Mouse (Mus musculus) heart, adult 2 months (tissue): ENCODE measurements around the gene Rcc2. TPM values are rescaled to one million over a fixed set of nuclear protein-coding genes. Genes with fewer than 3 reads are reported as not detected.

ENCODE experiments used
- DNase-seq, 2 experiments: peaks; one replicate each; pipeline ENCODE4 v3.0.0; 2021
- H3K27ac ChIP-seq: fragments of 200-600 bp; 2 replicates; pipeline ENCODE4 v1.8.1; 2022
- H3K27me3 ChIP-seq: fragments of 200-500 bp; 2 replicates; pipeline ENCODE4 v1.6.1; 2012; ENCODE audit warnings: mild to moderate bottlenecking, low read length, inconsistent platforms, mixed read lengths; ENCODE audit not compliant: control insufficient read depth, insufficient read depth
- H3K36me3 ChIP-seq: fragments of 200-500 bp; 2 replicates; pipeline ENCODE4 v1.6.1; 2012; ENCODE audit warnings: low read length, inconsistent platforms; ENCODE audit not compliant: control insufficient read depth, insufficient read depth
- H3K4me1 ChIP-seq: fragments of 200-500 bp; 2 replicates; pipeline ENCODE4 v1.6.1; 2011; ENCODE audit warnings: low read length; ENCODE audit not compliant: control insufficient read depth, insufficient read depth
- H3K4me3 ChIP-seq: fragments of 200-600 bp; 2 replicates; pipeline ENCODE4 v1.8.1; 2022
- H3K79me2 ChIP-seq: fragments of 200-500 bp; replicated peaks from 2 replicates; pipeline ENCODE4 v1.6.1; 2012; ENCODE audit warnings: mild to moderate bottlenecking, inconsistent platforms, low read length, moderate library complexity, mixed read lengths; ENCODE audit not compliant: control insufficient read depth, insufficient read depth
- H3K9ac ChIP-seq: fragments of 200-500 bp; 2 replicates; pipeline ENCODE4 v1.6.1; 2012; ENCODE audit warnings: low read depth, mild to moderate bottlenecking, control low read depth, inconsistent platforms, low read length, mixed read lengths
- CTCF ChIP-seq: fragments of 200-600 bp; IDR thresholded peaks from 2 replicates; pipeline ENCODE4 v1.8.1; 2022; ENCODE audit warnings: antibody characterized with exemption, mild to moderate bottlenecking, moderate library complexity
- EP300 ChIP-seq: fragments of 200-500 bp; IDR thresholded peaks from 2 replicates; pipeline ENCODE4 v1.6.1; 2011; ENCODE audit warnings: low read depth, low read length, control low read depth; ENCODE audit not compliant: insufficient read depth
- POLR2A ChIP-seq: fragments of 200-500 bp; IDR thresholded peaks from 2 replicates; pipeline ENCODE4 v1.6.1; 2011; ENCODE audit warnings: mild to moderate bottlenecking, low read depth, low read length, control low read depth; ENCODE audit not compliant: insufficient read depth
- WGBS: fragments of 180-500 bp; shearing (Covaris S2); methylation state at CpG from one replicate; pipeline ENCODE4 v1.1.7; 2018; 5-methylcytosine and 5-hydroxymethylcytosine counted together
- intact Hi-C: fragments of 180-260 bp; cut with DNase I; formaldehyde crosslinking; loops from one replicate; pipeline ENCODE4 v1.15.1; 2025
- long read RNA-seq: library from polyadenylated mRNA; stranded (forward); transcript quantifications from one replicate; pipeline ENCODE4 v2.0.0, GENCODE M21; 2021
- polyA plus RNA-seq: library from polyadenylated mRNA; depleted of rRNA; stranded (reverse); fragments of >200 nt; gene quantifications from 2 replicates; pipeline ENCODE4 v1.2.3, GENCODE M21; 2012; rRNA removed
- total RNA-seq, 2 experiments: library from RNA; stranded (reverse); gene quantifications; 2 replicates each; pipeline ENCODE4 v1.2.3; 2021

Rcc2 gene
- total RNA-seq (10 to 100 TPM; 13.7 to 14.2 TPM), polyA plus RNA-seq (12.4 and 14.1 TPM in 2 replicates)
- long read RNA-seq, partial matches to known transcripts: 8 of 12 reads
- long read RNA-seq, other reads (novel, unspliced or antisense): 0 of 12 reads

GRCm38 (mm10) chr4:140700269-140701018, at the start of gene Rcc2:
Gene Rcc2, plus strand, starts transcription at chr4:140700541.
- peak within 1 kb of the TSS; percentile 71 for H3K9ac ChIP-seq
- 10% methylated on average over 20 of the region's 20 CpGs for WGBS

GRCm38 (mm10) chr4:140653835-140654583, 46.3 kb upstream of the Rcc2 start:
- Histone ChIP-seq H3K27ac (no peak overlapping the region), H3K4me1 (peaks cover 1% of the 10 kb centered on the region; the same call in 1 of the 2 replicates), H3K27me3 (no peaks in the 10 kb centered on the region), H3K36me3 (no peaks in the 10 kb centered on the region), H3K79me2 (no peaks in the 10 kb centered on the region), H3K9ac (no peak overlapping the region), H3K4me3 (no peak overlapping the region)
- TF ChIP-seq CTCF: no peak
- no peak for TF ChIP-seq EP300
- no peak for TF ChIP-seq POLR2A
- WGBS: 38% methylated on average over 14 of the region's 14 CpGs
- intact Hi-C loops: no loop called here
- DNase-seq: no peak

More at GRCm38 (mm10) chr4:140700269-140701018, at the start of gene Rcc2:
- TF ChIP-seq POLR2A: no peak
- TF ChIP-seq CTCF: no peak
- no peak for TF ChIP-seq EP300
- peak within 1 kb of the TSS; percentile 90 for H3K4me3 ChIP-seq
- H3K79me2 ChIP-seq: no peaks in the 10 kb centered on the region
- intact Hi-C loops: loop anchor here (1.0 kb wide), 1 partner anchor 38 kb away; no protein-coding TSS in a partner anchor
- peaks cover 5% of the 10 kb centered on the region for H3K4me1 ChIP-seq
- H3K27ac ChIP-seq: peak within 1 kb of the TSS; percentile 77
- H3K27me3 ChIP-seq: no peaks in the 10 kb centered on the region
- H3K36me3 ChIP-seq: no peaks in the 10 kb centered on the region
- DNase-seq: no peak

GRCm38 (mm10) chr4:140654798-140655197, 45.5 kb upstream of the Rcc2 start:
- intact Hi-C loops: loop anchor here (5.0 kb wide), 1 partner anchor 37 kb away; no protein-coding TSS in a partner anchor
- 55% methylated on average over 8 of the region's 8 CpGs for WGBS
- Histone ChIP-seq H3K4me1 (peaks cover 1% of the 10 kb centered on the region; the same call in 1 of the 2 replicates), H3K9ac (no peak overlapping the region), H3K27ac (no peak overlapping the region), H3K36me3 (no peaks in the 10 kb centered on the region), H3K79me2 (no peaks in the 10 kb centered on the region), H3K27me3 (no peaks in the 10 kb centered on the region), H3K4me3 (no peak overlapping the region)
- TF ChIP-seq CTCF (no peak), POLR2A (no peak), EP300 (no peak)
- DNase-seq: no peak

- no peaks in the 10 kb centered on the region for H3K27me3 ChIP-seq
- 79% methylated on average over 8 of the region's 8 CpGs for WGBS
- H3K4me1 ChIP-seq: peaks cover 1% of the 10 kb centered on the region; the same call in 1 of the 2 replicates
- H3K36me3 ChIP-seq: no peaks in the 10 kb centered on the region
- H3K9ac ChIP-seq: no peak overlapping the region
- intact Hi-C loops: loop anchor here (5.0 kb wide), 1 partner anchor 39 kb away; no protein-coding TSS in a partner anchor
- DNase-seq: no peak
- no peak overlapping the region; the same call in 1 of the 2 replicates for H3K27ac ChIP-seq
- no peak overlapping the region for H3K4me3 ChIP-seq
- TF ChIP-seq POLR2A (no peak), EP300 (no peak), CTCF (no peak)
- no peaks in the 10 kb centered on the region for H3K79me2 ChIP-seq
These were observed 43.8 kb upstream of the Rcc2 start for GRCm38 (mm10) chr4:140656529-140656928.

GRCm38 (mm10) chr4:140657681-140658575, 42.4 kb upstream of the Rcc2 start:
- WGBS: 20% methylated on average over 24 of the region's 24 CpGs
- intact Hi-C loops: loop anchor here (5.0 kb wide), 1 partner anchor 41 kb away; no protein-coding TSS in a partner anchor
- Histone ChIP-seq H3K27me3 (no peaks in the 10 kb centered on the region), H3K4me1 (peaks cover 7% of the 10 kb centered on the region), H3K79me2 (no peaks in the 10 kb centered on the region), H3K27ac (peak overlapping the region; percentile 95), H3K9ac (peak overlapping the region; percentile 33), H3K4me3 (peak overlapping the region; percentile 27), H3K36me3 (no peaks in the 10 kb centered on the region)
- no peak for TF ChIP-seq CTCF
- peak; percentile 81 for TF ChIP-seq POLR2A
- TF ChIP-seq EP300: 0 out of 2 replicates have a peak, but pooled peaks have one; percentile 63
- peak; percentile 73 to 86 for DNase-seq
